ENCODE assay signal across 1 mouse cellular context in the genomic region with DNA sequence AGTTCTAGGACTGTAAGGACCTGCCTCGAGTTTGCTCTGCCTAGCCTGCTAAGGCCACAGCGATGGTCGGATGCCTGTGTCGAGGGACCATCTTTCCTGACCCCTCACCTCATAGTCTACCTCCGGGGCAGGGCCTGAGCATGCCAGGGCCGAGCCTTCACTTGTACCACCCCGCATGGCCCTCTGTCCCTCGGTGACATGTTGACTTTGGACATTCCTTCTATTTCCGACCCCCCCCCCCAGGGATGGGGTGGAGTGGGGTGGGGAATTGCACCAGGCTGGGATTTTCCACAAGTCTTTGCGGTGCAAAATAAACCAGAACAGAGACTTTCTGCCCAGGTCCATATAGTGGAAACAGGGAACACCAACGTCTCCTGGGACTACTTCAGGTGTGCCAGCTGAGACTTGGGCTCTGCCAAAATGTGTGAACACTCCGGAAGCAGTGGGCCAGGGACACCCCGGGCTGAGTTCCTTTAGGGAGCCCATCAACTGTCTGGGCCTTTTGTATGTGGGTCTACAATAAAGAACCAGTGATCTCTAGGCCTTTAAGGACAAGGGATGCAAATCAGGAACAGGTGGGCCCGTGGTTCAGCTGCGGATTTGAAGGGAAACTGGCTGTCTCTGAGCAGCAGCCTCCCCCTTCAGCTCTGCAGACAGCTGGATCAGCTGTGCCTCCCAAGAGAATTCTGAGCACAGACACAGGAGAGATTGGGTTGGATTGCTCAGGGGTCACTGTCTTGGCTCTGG.
TF ChIP-seq lines count a peak whose summit lies in the region.

No protein-coding gene starts in this region.

TF ChIP-seq in MEL, 35 proteins besides CTCF, POLR2A, EP300 and RAD21 (continued from another document):
- TF ChIP-seq NELFE (IDR thresholded peaks at IDR 0.05; ENCODE audit: low read depth, low read length) = no peak
- TF ChIP-seq TAL1 (IDR thresholded peaks at IDR 0.05; ENCODE audit: low read length) = no peak
- TF ChIP-seq ZKSCAN1 (IDR thresholded peaks at IDR 0.05; ENCODE audit: low read depth, low read length) = no peak
- TF ChIP-seq MAZ (IDR thresholded peaks at IDR 0.05; ENCODE audit: low read depth, low read length) = no peak
- no peak for TF ChIP-seq GABPA (IDR thresholded peaks at IDR 0.05; ENCODE audit: low read depth, low read length)
- no peak for TF ChIP-seq KAT2A (conservative IDR thresholded peaks at IDR 0.05; ENCODE audit: low read depth, low read length)
- no peak for TF ChIP-seq ETS1 (IDR thresholded peaks at IDR 0.05; ENCODE audit: low read depth, low read length)
TF ChIP-seq in MEL: peak in this region for 0.
